Mouse (Mus musculus) lung, postnatal 0 days (tissue): ENCODE results near the gene Slc38a7. TPM values are rescaled to one million over a fixed set of nuclear protein-coding genes. Genes with fewer than 3 reads are reported as not detected.
"Not testable (repeated sequence)": the region's sequence is repeated elsewhere in the genome, so short reads cannot be mapped to it uniquely, and the experiment has no call there.

Source experiments
- ATAC-seq: fragments of 200-750 bp; cut with Nextera tagmentation; 2 replicates; pipeline ENCODE4 v1.8.0; 2017; ENCODE audit warnings: moderate library complexity
- DNase-seq: peaks from one replicate; pipeline ENCODE4 v3.0.0-alpha.2; 2016; ENCODE audit warnings: low spot score
- H3K27ac ChIP-seq: fragments of 300-500 bp; sonication (generic); 2 replicates; pipeline ENCODE4 v1.5.1; 2014; ENCODE audit warnings: antibody characterized with exemption, mild to moderate bottlenecking, low read length, mixed read lengths
- H3K27me3 ChIP-seq: fragments of 300-500 bp; sonication (generic); replicated peaks from 2 replicates; pipeline ENCODE4 v1.6.1; 2014; ENCODE audit warnings: low read length, mixed read lengths; ENCODE audit not compliant: insufficient read depth
- H3K36me3 ChIP-seq: fragments of 300-500 bp; sonication (generic); 2 replicates; pipeline ENCODE4 v1.6.1; 2014; ENCODE audit warnings: low read length, mixed read lengths; ENCODE audit not compliant: insufficient read depth
- H3K4me1 ChIP-seq: fragments of 300-500 bp; sonication (generic); 2 replicates; pipeline ENCODE4 v1.6.1; 2014; ENCODE audit warnings: antibody characterized with exemption, low read depth, low read length, mixed read lengths; ENCODE audit not compliant: insufficient read depth
- H3K4me2 ChIP-seq: fragments of 300-500 bp; sonication (generic); replicated peaks from 2 replicates; pipeline ENCODE4 v1.6.1; 2014; ENCODE audit warnings: low read depth, mild to moderate bottlenecking, low read length, moderate library complexity, mixed read lengths
- H3K4me3 ChIP-seq: fragments of 300-500 bp; sonication (generic); 2 replicates; pipeline ENCODE4 v1.5.1; 2014; ENCODE audit warnings: low read depth, low read length
- H3K9ac ChIP-seq: fragments of 300-500 bp; sonication (generic); replicated peaks from 2 replicates; pipeline ENCODE4 v1.6.1; 2014; ENCODE audit warnings: low read depth, mild to moderate bottlenecking
- H3K9me3 ChIP-seq: fragments of 300-500 bp; sonication (generic); 2 replicates; pipeline ENCODE4 v1.6.1; 2016; ENCODE audit warnings: low read length, mixed read lengths
- CTCF ChIP-seq: IDR thresholded peaks from 2 replicates; pipeline ENCODE4 v1.5.1; 2016; ENCODE audit warnings: antibody characterized with exemption, mild to moderate bottlenecking
- EP300 ChIP-seq: IDR thresholded peaks from 2 replicates; pipeline ENCODE4 v1.6.1; 2016; ENCODE audit warnings: antibody characterized with exemption, mild to moderate bottlenecking, control low read depth
- WGBS: fragments of 180-500 bp; shearing (Covaris S2); extraction: QIAGEN DNeasy Blood & Tissue Kit; methylation state at CpG from one replicate; pipeline ENCODE4 v1.1.7; 2014; 5-methylcytosine and 5-hydroxymethylcytosine counted together
- polyA plus RNA-seq: library from polyadenylated mRNA; unstranded; fragments of >200 nt; fragmentation: Nextera tagmentation; extraction: Ambion mirVana; gene quantifications from 2 replicates; pipeline ENCODE4 v1.2.1, GENCODE M21; 2015

The Slc38a7 gene
- polyA plus RNA-seq, 1 experiment from 2014 or later, result 11.6 TPM

DNA sequence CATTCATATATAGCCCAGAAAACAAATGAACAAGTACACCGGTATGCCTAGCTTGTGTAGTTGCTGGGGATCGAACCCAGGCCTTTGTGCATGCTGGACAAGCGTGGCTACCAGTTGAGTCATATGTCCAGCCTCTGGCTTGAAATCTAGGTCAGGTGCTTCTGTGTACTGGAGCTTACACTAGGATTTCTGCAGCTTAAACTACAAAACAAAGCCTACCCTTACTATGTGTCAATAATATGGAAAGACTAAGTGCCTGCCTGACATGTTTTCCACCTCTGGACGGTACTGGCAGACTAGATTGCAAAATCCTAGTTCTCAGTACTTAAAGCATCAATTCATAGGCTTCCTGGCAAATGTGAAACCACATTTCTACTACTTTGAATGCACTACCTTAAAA lies 26.5 kb upstream of the Slc38a7 start:
- no peak overlapping the region for H3K9ac ChIP-seq
- 82% methylated on average over 4 of the region's 4 CpGs for WGBS
- peaks cover 6% of the 10 kb centered on the region; the same call in 1 of the 2 replicates for H3K36me3 ChIP-seq
- no peak overlapping the region for H3K4me3 ChIP-seq
- no peaks in the 10 kb centered on the region; the same call in 1 of the 2 replicates for H3K4me1 ChIP-seq
- H3K4me2 ChIP-seq, result no peak overlapping the region
- no peaks in the 10 kb centered on the region for H3K27me3 ChIP-seq
- ATAC-seq (peak; percentile 57; the same call in 1 of the 2 replicates), DNase-seq (peak; percentile 46)
- H3K27ac ChIP-seq, result no peak overlapping the region
- H3K9me3 ChIP-seq, result no peaks in the 10 kb centered on the region
- TF ChIP-seq EP300, result no peak
- no peak for TF ChIP-seq CTCF

DNA sequence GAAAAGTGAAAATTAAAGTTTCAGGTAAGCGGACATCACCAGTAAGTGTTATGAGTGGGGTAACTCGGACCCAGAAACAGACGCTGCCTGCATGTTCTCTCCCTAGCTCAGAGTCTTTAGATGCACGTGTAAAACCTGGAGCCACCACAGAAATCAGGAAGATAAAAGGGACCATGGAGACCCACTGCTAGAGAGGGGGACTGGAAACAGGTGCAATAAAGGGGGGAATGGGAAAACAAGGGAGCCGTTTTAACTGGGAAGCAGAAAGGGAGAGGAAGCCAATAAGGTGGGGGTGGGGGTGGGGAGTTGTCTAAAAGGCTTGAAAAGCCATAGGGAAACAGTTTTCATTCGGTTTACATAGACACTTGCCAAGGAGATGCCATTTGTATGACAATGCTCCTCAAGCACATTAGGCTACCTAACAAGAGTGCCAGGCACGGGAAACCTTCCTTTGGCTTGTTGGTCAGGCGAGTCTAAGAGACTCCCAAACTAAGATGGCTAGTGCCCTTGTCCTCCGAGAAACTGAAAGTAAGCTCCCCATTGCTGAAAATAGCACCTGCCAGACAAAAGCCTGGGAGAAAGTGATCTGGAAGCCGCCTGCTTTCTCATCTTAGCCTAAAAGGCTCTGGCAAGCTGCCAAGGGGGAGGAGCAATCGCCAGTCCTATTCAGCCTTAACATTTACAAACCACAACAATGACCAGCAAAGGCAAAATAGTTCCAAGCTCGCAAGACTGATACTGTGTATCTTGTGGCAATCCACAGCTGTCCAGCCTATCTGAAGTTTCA lies 25.0 kb upstream of the Slc38a7 start:
- H3K36me3 ChIP-seq, result peaks cover 13% of the 10 kb centered on the region; the same call in 1 of the 2 replicates
- no peaks in the 10 kb centered on the region for H3K27me3 ChIP-seq
- H3K4me2 ChIP-seq, result peak overlapping the region; percentile 30; the same call in 1 of the 2 replicates
- no peaks in the 10 kb centered on the region; the same call in 1 of the 2 replicates for H3K4me1 ChIP-seq
- peak; percentile 21; the same call in 1 of the 2 replicates for ATAC-seq
- H3K9ac ChIP-seq, result no peak overlapping the region
- H3K9me3 ChIP-seq, result no peaks in the 10 kb centered on the region
- H3K27ac ChIP-seq, result 0 out of 2 replicates have a peak overlapping the region, but pooled peaks have one; percentile 16
- WGBS, result 51% methylated on average over 12 of the region's 12 CpGs
- DNase-seq, result peak; percentile 55
- no peak overlapping the region for H3K4me3 ChIP-seq
- no peak for TF ChIP-seq EP300
- TF ChIP-seq CTCF, result no peak

- Histone ChIP-seq H3K27ac (no peak overlapping the region), H3K4me1 (no peaks in the 10 kb centered on the region; the same call in 1 of the 2 replicates), H3K4me3 (no peak overlapping the region), H3K9me3 (no peaks in the 10 kb centered on the region), H3K9ac (no peak overlapping the region), H3K27me3 (no peaks in the 10 kb centered on the region), H3K36me3 (peaks cover 21% of the 10 kb centered on the region; the same call in 1 of the 2 replicates), H3K4me2 (no peak overlapping the region)
- 96% methylated on average over 7 of the region's 7 CpGs for WGBS
- ATAC-seq (no peak), DNase-seq (no peak)
- TF ChIP-seq CTCF (no peak), EP300 (no peak)
Observed at GRCm38 (mm10) chr8:95875270-95875669, 21.9 kb upstream of the Slc38a7 start.

- TF ChIP-seq CTCF (no peak), EP300 (no peak)
- Histone ChIP-seq H3K27ac (no peak overlapping the region), H3K4me2 (no peak overlapping the region), H3K4me1 (no peaks in the 10 kb centered on the region), H3K9ac (no peak overlapping the region), H3K36me3 (peaks cover 33% of the 10 kb centered on the region), H3K4me3 (no peak overlapping the region), H3K27me3 (no peaks in the 10 kb centered on the region), H3K9me3 (no peaks in the 10 kb centered on the region)
- WGBS, result 87% methylated on average over 16 of the region's 16 CpGs
- DNase-seq (no peak), ATAC-seq (no peak)
Observed at GRCm38 (mm10) chr8:95871690-95872089, 18.4 kb upstream of the Slc38a7 start.

- not testable (repeated sequence) for H3K9ac ChIP-seq, H3K9me3 ChIP-seq, H3K27me3 ChIP-seq, H3K4me3 ChIP-seq, DNase-seq, ATAC-seq, H3K4me2 ChIP-seq, H3K27ac ChIP-seq, H3K4me1 ChIP-seq
- peaks cover 12% of the 10 kb centered on the region for H3K36me3 ChIP-seq
- WGBS, result 96% methylated on average over 17 of the region's 18 CpGs
Observed at GRCm38 (mm10) chr8:95864851-95865250, 11.5 kb upstream of the Slc38a7 start.

GRCm38 (mm10) chr8:95863761-95864440 lies 10.6 kb upstream of the Slc38a7 start:
- H3K27me3 ChIP-seq, H3K36me3 ChIP-seq, DNase-seq, H3K9me3 ChIP-seq, H3K9ac ChIP-seq, ATAC-seq, H3K4me2 ChIP-seq, H3K27ac ChIP-seq, H3K4me1 ChIP-seq, H3K4me3 ChIP-seq: not testable (repeated sequence)
- 69% methylated on average over 10 of the region's 11 CpGs for WGBS
